Mouse (Mus musculus): ENCODE data around the gene Spib.

- TF ChIP-seq CTCF (IDR thresholded peaks at IDR 0.05; ENCODE audit: control insufficient read depth, insufficient read depth, insufficient read length) = no peak
- no peak for TF ChIP-seq MYOD1 (IDR thresholded peaks at IDR 0.05; ENCODE audit: control insufficient read depth, insufficient read length, low read depth)
- TF ChIP-seq USF1 (IDR thresholded peaks at IDR 0.05; ENCODE audit: low read depth) = no peak
- TF ChIP-seq MYOG (IDR thresholded peaks at IDR 0.05; ENCODE audit: control insufficient read depth, extremely low read depth, insufficient read length) = no peak
These were observed 1.3 kb upstream of the Spib start for GRCm38 (mm10) chr7:44532918-44533745.

Data from C2C12 (cell line).